Mouse (Mus musculus) embryonic facial prominence, embryonic 13.5 days (tissue): ENCODE data around the gene Gm17509. TPM values are rescaled to one million over a fixed set of nuclear protein-coding genes. Genes with fewer than 3 reads are reported as not detected.
A peak's percentile ranks its signal among the peaks of the same experiment; 100 is the strongest.

Experiments
- ATAC-seq: fragments of 200-750 bp; cut with Nextera tagmentation; 2 replicates; pipeline ENCODE4 v1.8.0; 2017; ENCODE audit warnings: low read depth; ENCODE audit not compliant: insufficient number of reproducible peaks, insufficient read depth, low FRiP score, low TSS enrichment
- H3K27ac ChIP-seq: fragments of 300-500 bp; sonication (generic); 2 replicates; pipeline ENCODE4 v1.5.1; 2015; ENCODE audit warnings: moderate library complexity, mild to moderate bottlenecking, inconsistent platforms
- H3K27me3 ChIP-seq: fragments of 300-500 bp; sonication (generic); 2 replicates; pipeline ENCODE4 v1.6.1; 2015; ENCODE audit warnings: mild to moderate bottlenecking, inconsistent platforms
- H3K36me3 ChIP-seq: fragments of 300-500 bp; sonication (generic); 2 replicates; pipeline ENCODE4 v1.6.1; 2015; ENCODE audit warnings: mild to moderate bottlenecking, inconsistent platforms
- H3K4me1 ChIP-seq: fragments of 300-500 bp; sonication (generic); 2 replicates; pipeline ENCODE4 v1.6.1; 2015; ENCODE audit warnings: inconsistent platforms
- H3K4me2 ChIP-seq: fragments of 300-500 bp; sonication (generic); 2 replicates; pipeline ENCODE4 v1.6.1; 2015; ENCODE audit warnings: moderate library complexity, mild to moderate bottlenecking, inconsistent platforms
- H3K4me3 ChIP-seq: fragments of 300-500 bp; sonication (generic); 2 replicates; pipeline ENCODE4 v1.5.1; 2015; ENCODE audit warnings: mild to moderate bottlenecking, inconsistent platforms
- H3K9ac ChIP-seq: fragments of 300-500 bp; sonication (generic); 2 replicates; pipeline ENCODE4 v1.6.1; 2015; ENCODE audit warnings: mild to moderate bottlenecking, inconsistent platforms
- H3K9me3 ChIP-seq: fragments of 300-500 bp; sonication (generic); 2 replicates; pipeline ENCODE4 v1.6.1; 2016; ENCODE audit warnings: inconsistent platforms
- WGBS: fragments of 180-500 bp; shearing (Covaris S2); methylation state at CpG from one replicate; pipeline ENCODE4 v1.1.7; 2015; ENCODE audit warnings: mixed read lengths; 5-methylcytosine and 5-hydroxymethylcytosine counted together
- polyA plus RNA-seq: library from polyadenylated mRNA; unstranded; fragments of >200 nt; fragmentation: Nextera tagmentation; extraction: Ambion mirVana; gene quantifications from 2 replicates; pipeline ENCODE4 v1.2.1, GENCODE M21; 2015

Gm17509 gene
- polyA plus RNA-seq = 0.37 and 0.43 TPM in 2 replicates

DNA sequence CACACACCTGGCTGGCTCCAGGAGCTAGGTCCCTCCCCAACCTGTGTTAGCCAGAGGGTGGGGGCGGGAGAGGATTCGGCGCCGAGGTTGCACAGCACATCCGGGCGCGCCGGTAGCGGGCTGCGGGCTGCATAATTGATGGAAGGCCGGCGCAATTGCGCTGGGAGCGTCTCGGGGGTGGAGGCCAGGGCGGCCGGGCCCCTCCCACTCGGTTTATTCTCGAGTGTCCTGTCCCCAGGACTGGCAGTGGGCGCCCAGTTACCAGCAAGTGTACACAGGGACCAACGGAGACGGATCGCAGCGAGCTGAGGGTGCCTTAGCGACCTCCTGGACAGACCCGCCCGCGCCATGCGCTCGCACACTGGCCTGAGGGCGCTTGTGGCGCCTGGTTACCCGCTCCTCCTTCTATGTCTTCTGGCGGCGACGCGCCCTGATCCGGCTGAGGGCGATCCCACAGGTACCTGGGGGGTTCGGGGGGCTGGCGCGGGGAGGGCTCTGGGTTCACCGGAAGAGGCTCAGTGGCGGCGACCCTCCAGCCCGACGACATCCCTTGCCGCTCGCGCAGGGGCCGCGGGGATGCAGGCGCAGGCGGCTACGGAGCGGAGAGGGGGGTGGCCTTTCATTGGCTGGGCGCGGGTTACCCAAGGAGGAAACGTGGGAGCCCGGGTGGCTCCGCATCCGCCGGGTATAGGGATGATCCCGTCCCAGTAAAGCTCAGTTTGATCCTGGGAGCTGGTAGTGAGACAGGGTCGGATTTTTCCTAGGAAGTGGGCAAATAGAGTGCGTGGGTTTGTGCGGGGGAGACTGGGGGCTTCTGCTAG, at the start of gene Gm17509:
TSS of gene Gm17509 (minus strand) at position 575 of the 821 bp plus-strand sequence.
- H3K4me1 ChIP-seq = peaks cover 29% of the 10 kb centered on the region
- no peaks in the 10 kb centered on the region for H3K9me3 ChIP-seq

DNA sequence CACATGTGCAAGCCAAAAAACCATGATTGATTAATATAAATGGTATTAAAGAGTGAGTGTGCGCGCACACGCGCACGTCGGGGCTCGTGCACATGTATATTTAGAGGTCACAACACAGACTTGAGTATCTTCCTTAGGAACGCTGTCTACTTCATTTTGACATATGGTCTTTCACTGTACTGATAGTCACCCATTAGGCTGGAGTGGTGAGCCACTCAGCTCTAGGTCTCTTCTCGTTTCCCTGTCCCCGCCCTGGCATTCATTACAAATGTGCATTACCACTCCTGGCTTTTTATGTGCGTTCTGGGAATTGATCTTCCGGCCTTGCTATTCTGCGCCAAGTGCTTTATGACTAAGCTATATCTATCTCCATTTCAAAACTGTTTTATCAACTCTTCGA, 47.1 kb upstream of the Gm17509 start:
- no peaks in the 10 kb centered on the region for H3K27me3 ChIP-seq
- no peak overlapping the region for H3K27ac ChIP-seq
- ATAC-seq = no peak
- no peak overlapping the region for H3K4me2 ChIP-seq
- no peak overlapping the region for H3K9ac ChIP-seq
- no peaks in the 10 kb centered on the region for H3K9me3 ChIP-seq
- WGBS = 93% methylated on average over 14 of the region's 14 CpGs
- H3K4me3 ChIP-seq = no peak overlapping the region
- no peaks in the 10 kb centered on the region for H3K4me1 ChIP-seq
- H3K36me3 ChIP-seq = 0 out of 2 replicates have a peak, but pooled peaks cover 7% of the 10 kb centered on the region

More for the DNA sequence above, at the start of gene Gm17509:
- peak within 1 kb of the TSS; percentile 83 for H3K27ac ChIP-seq
- H3K36me3 ChIP-seq = no peaks in the 10 kb centered on the region
- ATAC-seq = peak; percentile 73
- H3K4me2 ChIP-seq = peak within 1 kb of the TSS; percentile 86
- peak within 1 kb of the TSS; percentile 74 for H3K4me3 ChIP-seq
- peak within 1 kb of the TSS; percentile 84 for H3K9ac ChIP-seq
- under 1% methylated on average over 58 of the region's 67 CpGs for WGBS
- peaks cover 6% of the 10 kb centered on the region; the same call in 1 of the 2 replicates for H3K27me3 ChIP-seq

DNA sequence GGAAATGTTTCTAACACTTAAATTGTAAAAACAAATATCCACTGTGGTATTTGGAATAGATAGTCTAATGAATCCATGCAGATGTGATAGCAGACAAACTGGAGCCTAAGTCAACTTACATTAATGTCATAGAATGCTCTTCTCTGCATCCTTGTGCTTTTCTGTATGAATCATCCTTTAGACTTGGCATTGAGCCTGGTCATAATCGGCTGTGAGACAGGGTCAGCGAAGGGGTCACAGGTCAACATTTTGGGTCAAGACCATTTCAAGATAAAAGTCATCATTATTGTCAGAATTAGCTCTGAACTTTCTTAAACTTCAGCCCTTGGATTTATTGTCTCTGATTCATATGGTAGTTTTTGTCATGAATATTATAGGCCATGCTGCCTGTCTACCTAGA, 45.3 kb upstream of the Gm17509 start:
- no peak for ATAC-seq
- no peaks in the 10 kb centered on the region for H3K9me3 ChIP-seq
- H3K4me1 ChIP-seq = no peaks in the 10 kb centered on the region
- 59% methylated on average over 2 of the region's 2 CpGs for WGBS
- H3K27ac ChIP-seq = no peak overlapping the region
- H3K9ac ChIP-seq = no peak overlapping the region
- H3K27me3 ChIP-seq = no peaks in the 10 kb centered on the region
- H3K36me3 ChIP-seq = 0 out of 2 replicates have a peak, but pooled peaks cover 7% of the 10 kb centered on the region
- no peak overlapping the region for H3K4me3 ChIP-seq
- no peak overlapping the region for H3K4me2 ChIP-seq

DNA sequence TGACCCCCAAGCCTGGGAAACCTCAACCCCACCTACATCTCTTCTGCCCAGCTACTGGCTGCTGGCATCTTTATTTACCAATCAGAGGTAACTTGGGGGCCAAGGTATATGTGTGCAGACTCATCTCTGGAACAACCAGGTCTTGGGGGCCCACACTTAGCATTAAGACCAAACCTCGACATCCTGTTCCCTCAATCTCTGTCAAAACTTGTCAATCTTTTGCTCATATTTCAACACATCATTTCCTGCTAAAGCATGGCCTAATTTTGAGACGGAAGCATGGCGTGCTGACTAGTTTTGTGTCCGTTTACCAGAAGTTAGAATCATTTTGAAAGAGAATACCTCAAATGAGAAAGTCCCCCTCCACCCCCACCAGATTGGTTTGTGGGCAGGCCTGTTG, 39.8 kb upstream of the Gm17509 start:
- Histone ChIP-seq H3K4me2 (no peak overlapping the region), H3K4me3 (no peak overlapping the region), H3K36me3 (no peaks in the 10 kb centered on the region), H3K27me3 (no peaks in the 10 kb centered on the region), H3K9me3 (0 out of 2 replicates have a peak, but pooled peaks cover 2% of the 10 kb centered on the region), H3K9ac (no peak overlapping the region), H3K4me1 (no peaks in the 10 kb centered on the region), H3K27ac (no peak overlapping the region)
- no peak for ATAC-seq
- WGBS = 78% methylated on average over 4 of the region's 4 CpGs

DNA sequence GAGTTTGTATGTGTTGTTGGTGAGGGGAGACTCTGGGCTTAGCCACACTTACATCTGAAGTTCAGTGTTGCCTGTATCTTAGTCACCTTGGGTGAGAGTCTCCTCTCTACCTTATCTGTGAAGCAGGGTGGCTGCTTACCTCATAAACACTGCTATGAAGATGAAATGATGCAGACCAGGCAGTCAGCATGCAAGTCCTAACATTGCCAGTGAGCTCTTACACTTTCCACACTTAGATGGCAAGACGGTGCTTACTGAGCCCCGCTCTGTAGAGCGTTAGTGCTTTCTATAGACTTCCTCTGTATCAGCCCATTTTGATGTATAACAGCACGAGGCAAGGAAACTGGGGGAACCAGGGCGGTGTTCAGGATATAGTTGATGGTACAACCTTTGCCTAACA, 21.7 kb upstream of the Gm17509 start:
- 83% methylated on average over 5 of the region's 5 CpGs for WGBS
- Histone ChIP-seq H3K4me2 (no peak overlapping the region), H3K4me3 (no peak overlapping the region), H3K36me3 (no peaks in the 10 kb centered on the region), H3K9ac (no peak overlapping the region), H3K4me1 (peaks cover 3% of the 10 kb centered on the region; the same call in 1 of the 2 replicates), H3K27me3 (no peaks in the 10 kb centered on the region), H3K27ac (no peak overlapping the region), H3K9me3 (no peaks in the 10 kb centered on the region)
- ATAC-seq = no peak

DNA sequence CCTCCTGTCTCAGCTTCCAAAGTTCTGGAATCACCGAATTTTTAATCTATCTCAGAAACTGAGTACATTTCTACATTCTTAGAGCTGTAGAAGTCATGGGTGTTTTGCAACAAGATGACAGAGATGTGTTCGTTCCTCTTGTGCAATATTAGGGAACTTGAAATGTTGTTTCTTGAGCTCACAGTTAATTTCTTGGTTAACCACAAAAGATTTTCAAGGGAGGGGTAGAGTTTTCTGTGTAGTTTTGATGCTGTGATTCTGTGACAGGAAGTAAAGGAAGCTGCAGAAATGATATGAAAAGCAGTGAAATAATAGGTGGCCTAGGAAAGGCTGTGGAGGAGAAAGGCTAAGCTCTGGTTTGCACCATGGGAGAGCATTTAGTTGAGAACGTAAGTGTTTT, 21.2 kb upstream of the Gm17509 start:
- Histone ChIP-seq H3K27me3 (no peaks in the 10 kb centered on the region), H3K4me1 (peaks cover 4% of the 10 kb centered on the region; the same call in 1 of the 2 replicates), H3K27ac (no peak overlapping the region), H3K9ac (no peak overlapping the region), H3K4me3 (no peak overlapping the region), H3K36me3 (no peaks in the 10 kb centered on the region), H3K4me2 (no peak overlapping the region), H3K9me3 (no peaks in the 10 kb centered on the region)
- whole genome bisulfite sequencing = 85% methylated on average over 3 of the region's 3 CpGs
- ATAC-seq = no peak

DNA sequence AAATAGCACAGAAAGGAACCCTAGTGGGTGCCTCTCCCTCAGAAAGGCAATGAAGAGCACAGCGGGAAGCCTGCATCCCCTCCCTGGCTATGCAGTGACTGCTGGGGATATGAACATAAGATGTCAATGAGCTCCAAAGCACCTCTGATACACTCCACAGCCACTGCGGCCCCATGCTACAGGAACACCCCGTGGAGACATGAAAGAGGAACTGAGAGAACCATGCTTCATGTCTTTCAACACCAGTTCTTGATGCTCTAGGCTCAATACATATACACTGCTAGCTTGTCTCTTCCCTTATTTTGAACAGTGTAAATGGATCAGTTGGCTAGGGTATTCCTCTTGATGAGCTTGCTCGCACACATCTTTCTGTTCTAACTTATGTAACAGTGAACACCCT, 16.2 kb upstream of the Gm17509 start:
- 92% methylated on average over 4 of the region's 4 CpGs for WGBS
- H3K4me3 ChIP-seq = no peak overlapping the region
- H3K9me3 ChIP-seq = no peaks in the 10 kb centered on the region
- peaks cover 24% of the 10 kb centered on the region for H3K4me1 ChIP-seq
- no peak for ATAC-seq
- no peaks in the 10 kb centered on the region for H3K27me3 ChIP-seq
- H3K9ac ChIP-seq = no peak overlapping the region
- no peak overlapping the region for H3K27ac ChIP-seq
- H3K4me2 ChIP-seq = no peak overlapping the region
- no peaks in the 10 kb centered on the region for H3K36me3 ChIP-seq

DNA sequence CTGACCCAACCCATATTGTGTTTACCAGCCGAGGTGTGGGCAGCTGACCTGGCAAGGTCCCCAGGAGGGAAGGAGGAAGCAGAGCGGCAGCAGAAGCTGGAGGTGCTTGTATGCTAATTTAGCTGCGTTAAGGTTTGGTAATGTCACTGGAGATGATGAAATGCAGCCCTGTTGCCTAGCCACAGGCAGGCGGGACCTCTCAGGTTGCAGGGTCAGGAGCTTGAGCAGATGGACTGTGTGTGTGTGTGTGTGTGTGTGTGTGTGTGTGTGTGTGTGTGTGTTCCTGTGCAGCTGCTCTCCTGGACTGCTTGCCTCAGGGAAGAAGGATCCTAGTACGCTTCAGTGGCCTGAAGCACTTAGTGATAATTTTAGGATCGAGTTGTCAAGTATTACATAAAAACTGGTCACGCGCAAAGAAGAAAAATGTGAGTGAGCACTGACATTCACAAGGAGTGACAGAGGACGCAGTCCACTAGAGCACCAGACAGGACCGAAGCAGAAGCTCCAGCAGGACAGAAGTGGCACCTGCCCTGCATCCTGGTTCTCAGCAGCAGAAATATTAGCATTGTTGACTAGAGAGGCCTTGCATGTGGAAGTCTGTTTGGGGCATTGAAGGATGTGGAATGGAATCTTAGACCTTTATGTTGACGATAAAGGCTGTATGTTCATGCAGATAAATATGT, 14.8 kb upstream of the Gm17509 start:
- Histone ChIP-seq H3K27me3 (no peaks in the 10 kb centered on the region), H3K4me2 (peak overlapping the region; percentile 22; the same call in 1 of the 2 replicates)

DNA sequence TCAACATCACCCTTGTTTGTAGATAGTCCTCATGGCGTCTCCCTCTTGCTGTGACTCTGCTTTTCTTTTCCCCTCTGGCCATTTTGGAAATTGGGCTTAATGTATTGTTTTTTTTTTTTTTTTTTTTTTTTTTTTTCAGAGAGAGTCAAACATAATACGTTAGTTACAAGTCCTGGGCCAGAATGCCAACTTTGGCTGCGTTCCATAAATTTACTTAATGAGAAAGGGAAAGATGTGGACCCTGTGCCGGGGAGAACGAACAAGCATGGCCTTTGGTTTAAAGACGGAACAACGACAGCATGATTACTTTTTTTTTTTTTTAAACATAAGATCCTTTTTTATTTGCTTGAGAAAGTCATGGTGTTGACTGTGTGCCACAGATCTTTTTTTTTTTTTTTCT, 13.6 kb upstream of the Gm17509 start:
- no peak overlapping the region for H3K4me3 ChIP-seq
- H3K9me3 ChIP-seq = no peaks in the 10 kb centered on the region
- no peak overlapping the region for H3K9ac ChIP-seq
- peaks cover 21% of the 10 kb centered on the region for H3K4me1 ChIP-seq
- no peak overlapping the region for H3K27ac ChIP-seq
- ATAC-seq = no peak
- no peak overlapping the region for H3K4me2 ChIP-seq
- H3K27me3 ChIP-seq = no peaks in the 10 kb centered on the region
- WGBS = 40% methylated on average over 7 of the region's 7 CpGs
- H3K36me3 ChIP-seq = no peaks in the 10 kb centered on the region

More for the DNA sequence above, 14.8 kb upstream of the Gm17509 start:
- peaks cover 24% of the 10 kb centered on the region for H3K4me1 ChIP-seq
- peak overlapping the region; percentile 18; the same call in 1 of the 2 replicates for H3K27ac ChIP-seq
- ATAC-seq = peak; percentile 38; the same call in 1 of the 2 replicates
- no peaks in the 10 kb centered on the region for H3K9me3 ChIP-seq
- no peaks in the 10 kb centered on the region for H3K36me3 ChIP-seq
- 24% methylated on average over 11 of the region's 11 CpGs for WGBS
- no peak overlapping the region for H3K9ac ChIP-seq
- H3K4me3 ChIP-seq = no peak overlapping the region

DNA sequence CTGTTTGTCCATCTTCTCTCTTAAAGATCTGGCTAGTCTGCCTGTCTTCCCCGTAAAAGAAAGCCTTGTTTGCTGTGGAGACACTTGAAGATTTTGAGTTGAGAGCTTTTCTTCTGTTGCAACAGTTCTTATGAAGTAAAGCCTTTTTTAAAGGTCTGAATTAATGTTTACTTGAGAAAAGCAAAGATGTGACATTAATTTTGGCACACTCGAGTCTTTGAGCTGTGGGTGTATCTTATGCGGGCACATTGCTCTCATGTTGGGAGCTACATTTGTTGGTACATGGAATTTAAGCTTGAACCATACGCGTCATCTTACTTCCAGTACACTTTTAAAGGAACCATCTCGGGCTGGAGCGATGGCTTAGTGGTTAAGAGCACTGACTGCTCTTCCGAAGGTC, 12.9 kb upstream of the Gm17509 start:
- peaks cover 21% of the 10 kb centered on the region for H3K4me1 ChIP-seq
- no peak overlapping the region for H3K4me2 ChIP-seq
- no peaks in the 10 kb centered on the region for H3K9me3 ChIP-seq
- no peaks in the 10 kb centered on the region for H3K27me3 ChIP-seq
- no peaks in the 10 kb centered on the region for H3K36me3 ChIP-seq
- WGBS = 91% methylated on average over 8 of the region's 8 CpGs
- H3K27ac ChIP-seq = peak overlapping the region; percentile 72
- no peak overlapping the region for H3K9ac ChIP-seq
- no peak overlapping the region for H3K4me3 ChIP-seq
- no peak for ATAC-seq

DNA sequence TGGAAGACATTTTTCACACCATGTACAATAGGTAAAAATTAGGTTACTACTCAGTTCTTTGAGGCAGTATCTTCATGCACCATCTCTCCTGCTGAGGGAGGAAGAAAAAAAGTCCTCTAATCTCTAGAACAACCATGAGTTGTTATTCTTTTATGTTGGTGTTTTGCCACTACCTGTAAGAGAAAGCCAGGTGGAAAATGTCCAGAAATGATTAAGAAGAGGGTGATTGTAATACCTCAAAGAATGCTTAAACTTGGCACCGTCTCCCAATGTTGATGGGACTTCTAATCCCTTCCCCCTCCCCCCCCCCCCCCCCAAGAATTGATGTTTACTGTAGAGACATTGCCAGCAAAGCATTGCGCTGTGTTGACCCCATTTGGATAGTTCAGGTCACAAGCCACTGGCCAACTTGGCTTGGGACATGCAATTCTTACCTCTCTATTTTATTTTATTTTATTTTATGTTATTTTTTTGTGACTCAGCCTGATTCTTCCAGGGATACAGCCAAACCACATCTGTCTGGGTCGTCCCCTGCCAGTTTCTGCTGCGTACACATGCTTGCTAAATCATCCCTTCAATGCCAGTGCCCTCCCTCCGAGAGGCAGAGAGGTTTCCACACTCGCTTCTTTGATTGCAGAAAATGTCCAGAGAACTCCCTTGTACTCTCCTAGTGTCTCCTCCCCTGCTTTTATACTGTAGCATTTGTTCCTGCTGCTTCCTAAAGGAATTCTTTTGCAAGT, 9.7 kb upstream of the Gm17509 start:
- Histone ChIP-seq H3K27ac (no peak overlapping the region), H3K27me3 (no peaks in the 10 kb centered on the region), H3K4me1 (peaks cover 8% of the 10 kb centered on the region), H3K4me3 (no peak overlapping the region), H3K9me3 (no peaks in the 10 kb centered on the region), H3K36me3 (no peaks in the 10 kb centered on the region), H3K4me2 (no peak overlapping the region), H3K9ac (no peak overlapping the region)
- 64% methylated on average over 6 of the region's 6 CpGs for WGBS
- 0 out of 2 replicates have a peak, but pooled peaks have one; percentile 24 for ATAC-seq
